Mouse (Mus musculus): ENCODE data around the gene Usf2. TPM values are rescaled to one million over a fixed set of nuclear protein-coding genes. Genes with fewer than 3 reads are reported as not detected.

Usf2 gene
- total RNA-seq (2023), result 100 to 1,000 TPM; 150 to 156 TPM

GRCm38 (mm10) chr7:30956756-30957366 lies at the start of gene Usf2:
Gene Usf2 (minus strand): TSS chr7:30956803.

GRCm38 (mm10) chr7:30973501-30974289 lies 17.1 kb upstream of the Usf2 start, which contains the start of gene Fam187b:
Gene Fam187b (plus strand): TSS chr7:30973790.

GRCm38 (mm10) chr7:30973251-30973500 lies 16.6 kb upstream of the Usf2 start, which contains the start of gene Lsr:
Gene Lsr (minus strand): TSS chr7:30973464.

GRCm38 (mm10) chr7:30943909-30944635 lies 12.5 kb downstream of the Usf2 start, which contains the start of gene Hamp:
Gene Hamp (minus strand): TSS chr7:30944032.

GRCm38 (mm10) chr7:30924581-30924980 lies 32.0 kb downstream of the Usf2 start, which contains the start of gene Hamp2:
Gene Hamp2 (minus strand): TSS chr7:30924681.

GRCm38 (mm10) chr7:30914732-30915131 lies 41.9 kb downstream of the Usf2 start, which contains the start of gene Mag:
Gene Mag (minus strand): TSS chr7:30914873.

Other genes with a start within 250 kb of the Usf2 start
- not detected for gene Atp4a, start 244.6 kb downstream of the Usf2 start, total RNA-seq (2023)
- 10 to 100 TPM; 45.0 to 50.3 TPM for gene Tmem147, start 227.3 kb downstream of the Usf2 start, total RNA-seq (2023)
- gene Gapdhs, start 213.1 kb downstream of the Usf2 start, total RNA-seq (2023), result not detected
- gene Sbsn, start 205.3 kb downstream of the Usf2 start, total RNA-seq (2023), result 1 to 10 TPM; 6.1 to 7.8 TPM
- not detected for gene Dmkn, start 193.0 kb downstream of the Usf2 start, total RNA-seq (2023)
- gene Krtdap, start 168.9 kb downstream of the Usf2 start, total RNA-seq (2023), result not detected
- 1 to 10 TPM in 1 of 2 experiments, under 1 TPM in 1; 0.62 to 2.0 TPM for gene Ffar2, start 133.0 kb downstream of the Usf2 start, total RNA-seq (2023)
- gene Ffar3, start 100.6 kb downstream of the Usf2 start, total RNA-seq (2023), result not detected
- gene Ffar1, start 95.2 kb downstream of the Usf2 start, total RNA-seq (2023), result under 1 TPM in 1 of 2 experiments, not detected in 1; 0.35 TPM
- 1 to 10 TPM; 5.3 to 9.8 TPM for gene Cd22, start 76.5 kb downstream of the Usf2 start, total RNA-seq (2023)
- not detected for gene Mag, start 41.9 kb downstream of the Usf2 start, total RNA-seq (2023)
- not detected for gene Hamp2, start 32.1 kb downstream of the Usf2 start, total RNA-seq (2023)
- not detected for gene Hamp, start 12.8 kb downstream of the Usf2 start, total RNA-seq (2023)
- 1 to 10 TPM; 3.6 to 3.7 TPM for gene Lsr, start 16.7 kb upstream of the Usf2 start, total RNA-seq (2023)
- gene Fam187b, start 17.0 kb upstream of the Usf2 start, total RNA-seq (2023), result under 1 TPM in 1 of 2 experiments, not detected in 1; 0.20 TPM
- gene Fxyd5, start 85.7 kb upstream of the Usf2 start, total RNA-seq (2023), result 100 to 1,000 TPM; 878 to 928 TPM
- gene Fxyd7, start 94.7 kb upstream of the Usf2 start, total RNA-seq (2023), result 1 to 10 TPM; 1.5 to 1.6 TPM
- gene Fxyd1, start 100.4 kb upstream of the Usf2 start, total RNA-seq (2023), result not detected
- gene Lgi4, start 102.5 kb upstream of the Usf2 start, total RNA-seq (2023), result not detected
- gene Fxyd3, start 119.9 kb upstream of the Usf2 start, total RNA-seq (2023), result not detected
- 1 to 10 TPM; 1.7 to 4.2 TPM for gene Hpn, start 158.5 kb upstream of the Usf2 start, total RNA-seq (2023)
- gene Scn1b, start 170.2 kb upstream of the Usf2 start, total RNA-seq (2023), result 1 to 10 TPM; 3.6 to 4.2 TPM
- gene Gramd1a, start 199.1 kb upstream of the Usf2 start, total RNA-seq (2023), result 100 to 1,000 TPM; 920 to 931 TPM

Data from T-cell, adult 66 days (primary cell).